Mouse (Mus musculus): ENCODE data around the gene Cdv3. TPM values are rescaled to one million over a fixed set of nuclear protein-coding genes. Genes with fewer than 3 reads are reported as not detected.

Cdv3 gene
- total and polyA plus RNA-seq, 3 experiments: 115 to 258 (median 232) TPM

GRCm38 (mm10) chr9:103386573-103386972 is 20.9 kb upstream of the Cdv3 start:
- H3K79me2 ChIP-seq (ENCODE audit: control insufficient read depth, insufficient read depth, low read length, poor library complexity): no peaks in the 10 kb centered on the region
- H3K27me3 ChIP-seq (ENCODE audit: control insufficient read depth in 1 of 2, insufficient read depth in 2 of 2, low read length in 2 of 2): no peaks in the 10 kb centered on the region; a peak in 1 of 4 replicates
- no peak for DNase-seq (ENCODE audit: low read depth, low spot score)
- H3K9ac ChIP-seq (ENCODE audit: control insufficient read depth, low read depth, low read length, poor library complexity, severe bottlenecking): no peak overlapping the region
- TF ChIP-seq RCOR1 (IDR thresholded peaks at IDR 0.05; ENCODE audit: low read depth, low read length) (no peak), MAX (IDR thresholded peaks at IDR 0.05; ENCODE audit: low read length) (no peak), USF1 (IDR thresholded peaks at IDR 0.05; ENCODE audit: low read depth, low read length) (no peak), CHD1 (IDR thresholded peaks at IDR 0.05; ENCODE audit: low read depth, low read length) (no peak), UBTF (IDR thresholded peaks at IDR 0.05; ENCODE audit: borderline replicate concordance, insufficient read depth, low read depth, low read length) (no peak), GATA1 (IDR thresholded peaks at IDR 0.05; ENCODE audit: low read depth, low read length) (no peak), POLR2A (IDR thresholded peaks at IDR 0.05; ENCODE audit: control insufficient read depth in 1 of 2, insufficient read depth in 1 of 2, low read depth in 1 of 2, low read length in 2 of 2, poor library complexity in 1 of 2) (no peak), TAL1 (IDR thresholded peaks at IDR 0.05; ENCODE audit: low read length) (no peak), SMC3 (IDR thresholded peaks at IDR 0.05; ENCODE audit: low read depth, low read length) (no peak), NRF1 (IDR thresholded peaks at IDR 0.05; ENCODE audit: insufficient read depth, low read depth, low read length, poor library complexity, severe bottlenecking) (no peak), TCF12 (IDR thresholded peaks at IDR 0.05; ENCODE audit: low read depth, low read length) (no peak), HCFC1 (IDR thresholded peaks at IDR 0.05; ENCODE audit: low read depth, low read length) (no peak), GABPA (IDR thresholded peaks at IDR 0.05; ENCODE audit: low read depth, low read length) (no peak), ELF1 (IDR thresholded peaks at IDR 0.05; ENCODE audit: low read depth, low read length) (no peak), MXI1 (IDR thresholded peaks at IDR 0.05; ENCODE audit: low read depth, low read length) (no peak), JUND (IDR thresholded peaks at IDR 0.05; ENCODE audit: low read depth, low read length) (no peak)
- H3K4me3 ChIP-seq (ENCODE audit: control insufficient read depth in 1 of 2, insufficient read depth in 1 of 2, low read depth in 2 of 2, low read length in 2 of 2): no peak overlapping the region
- H3K9me3 ChIP-seq (replicated peaks; ENCODE audit: insufficient read depth, low read length): no peaks in the 10 kb centered on the region
- H3K36me3 ChIP-seq (ENCODE audit: control insufficient read depth in 1 of 2, insufficient read depth in 2 of 2, low read length in 2 of 2): no peaks in the 10 kb centered on the region
- no peaks in the 10 kb centered on the region for H3K4me1 ChIP-seq (ENCODE audit: control insufficient read depth in 1 of 2, insufficient read depth in 2 of 2, low read length in 2 of 2)
- H3K27ac ChIP-seq (ENCODE audit: control insufficient read depth, low read depth, low read length): no peak overlapping the region

- DNase-seq (ENCODE audit: low read depth, low spot score): no peak
- TF ChIP-seq MXI1 (IDR thresholded peaks at IDR 0.05; ENCODE audit: low read depth, low read length) (no peak), MYC (IDR thresholded peaks at IDR 0.05; ENCODE audit: low read depth, low read length) (no peak), ZC3H11A (IDR thresholded peaks at IDR 0.05; ENCODE audit: low read depth, low read length) (no peak), HCFC1 (IDR thresholded peaks at IDR 0.05; ENCODE audit: low read depth, low read length) (no peak), ELF1 (IDR thresholded peaks at IDR 0.05; ENCODE audit: low read depth, low read length) (no peak), CTCF (IDR thresholded peaks at IDR 0.05 in 2 of 3, conservative IDR thresholded peaks at IDR 0.05 in 1 of 3; ENCODE audit: control insufficient read depth in 1 of 3, insufficient read depth in 1 of 3, low read depth in 2 of 3, low read length in 3 of 3, poor library complexity in 1 of 3, severe bottlenecking in 1 of 3) (no peak), POLR2AphosphoS2 (IDR thresholded peaks at IDR 0.05; ENCODE audit: low read length) (no peak), GATA1 (IDR thresholded peaks at IDR 0.05; ENCODE audit: low read depth, low read length) (no peak), ZNF384 (IDR thresholded peaks at IDR 0.05; ENCODE audit: low read depth, low read length) (no peak), SMC3 (IDR thresholded peaks at IDR 0.05; ENCODE audit: low read depth, low read length) (no peak), RCOR1 (IDR thresholded peaks at IDR 0.05; ENCODE audit: low read depth, low read length) (no peak), USF2 (IDR thresholded peaks at IDR 0.05; ENCODE audit: borderline replicate concordance in 1 of 2, insufficient read depth in 1 of 2, low read depth in 1 of 2, low read length in 2 of 2) (no peak)
- Histone ChIP-seq H3K27me3 (ENCODE audit: control insufficient read depth in 1 of 2, insufficient read depth in 2 of 2, low read length in 2 of 2) (no peaks in the 10 kb centered on the region; a peak in 1 of 4 replicates), H3K79me2 (ENCODE audit: control insufficient read depth, insufficient read depth, low read length, poor library complexity) (no peaks in the 10 kb centered on the region), H3K36me3 (ENCODE audit: control insufficient read depth in 1 of 2, insufficient read depth in 2 of 2, low read length in 2 of 2) (no peaks in the 10 kb centered on the region), H3K9ac (ENCODE audit: control insufficient read depth, low read depth, low read length, poor library complexity, severe bottlenecking) (no peak overlapping the region), H3K27ac (ENCODE audit: control insufficient read depth, low read depth, low read length) (no peak overlapping the region), H3K4me1 (ENCODE audit: control insufficient read depth in 1 of 2, insufficient read depth in 2 of 2, low read length in 2 of 2) (no peaks in the 10 kb centered on the region), H3K4me3 (ENCODE audit: control insufficient read depth in 1 of 2, insufficient read depth in 1 of 2, low read depth in 2 of 2, low read length in 2 of 2) (no peak overlapping the region), H3K9me3 (replicated peaks; ENCODE audit: insufficient read depth, low read length) (no peaks in the 10 kb centered on the region)
These were observed 20.0 kb upstream of the Cdv3 start for GRCm38 (mm10) chr9:103385600-103385999.

Measured in MEL (cell line).